Mouse (Mus musculus) left cerebral cortex, postnatal 25 days (tissue): Measurements from ENCODE around the gene Rab29. TPM values are rescaled to one million over a fixed set of nuclear protein-coding genes. Genes with fewer than 3 reads are reported as not detected.
A peak's percentile ranks its signal among the peaks of the same experiment; 100 is the strongest.
"Not testable (repeated sequence)": the region's sequence is repeated elsewhere in the genome, so short reads cannot be mapped to it uniquely, and the experiment has no call there.

ENCODE experiments used
- DNase-seq, 2 experiments: peaks; one replicate each; pipeline ENCODE4 v3.0.0; 2022; ENCODE audit warnings: low spot score in 2 of 2, mixed read lengths in 1 of 2
- intact Hi-C: fragments of 180-260 bp; cut with DNase I; formaldehyde crosslinking; loops from one replicate; pipeline ENCODE4 v1.15.1; 2025
- total RNA-seq, 2 experiments: library from RNA; stranded (reverse); gene quantifications; 2 replicates each; pipeline ENCODE4 v1.2.3; 2021

Gene Rab29
- total RNA-seq, 2 experiments from 2014 or later = 5.1 to 7.6 TPM

DNA sequence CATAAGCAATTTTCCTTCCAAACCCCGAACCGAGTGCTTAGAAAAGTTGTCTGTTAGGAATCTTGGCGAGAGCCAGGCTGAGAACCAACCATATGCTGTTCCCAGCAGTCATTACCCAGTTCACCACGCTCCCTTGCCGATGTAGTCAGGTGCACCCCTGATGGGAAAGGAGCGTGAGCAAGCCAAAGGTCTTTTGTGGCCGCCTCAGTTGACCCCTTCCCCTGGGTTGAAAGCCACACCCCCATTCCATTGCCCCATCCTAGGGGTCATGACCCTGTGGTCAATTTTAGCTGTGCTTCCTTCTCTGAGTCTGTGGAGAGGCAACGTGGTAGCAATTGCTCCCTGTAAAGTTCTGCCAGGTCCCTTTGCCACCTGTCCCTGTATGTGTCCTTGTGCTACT is 22.1 kb upstream of the Rab29 start:
- no peak for DNase-seq
- intact Hi-C loops = no loop called here

DNA sequence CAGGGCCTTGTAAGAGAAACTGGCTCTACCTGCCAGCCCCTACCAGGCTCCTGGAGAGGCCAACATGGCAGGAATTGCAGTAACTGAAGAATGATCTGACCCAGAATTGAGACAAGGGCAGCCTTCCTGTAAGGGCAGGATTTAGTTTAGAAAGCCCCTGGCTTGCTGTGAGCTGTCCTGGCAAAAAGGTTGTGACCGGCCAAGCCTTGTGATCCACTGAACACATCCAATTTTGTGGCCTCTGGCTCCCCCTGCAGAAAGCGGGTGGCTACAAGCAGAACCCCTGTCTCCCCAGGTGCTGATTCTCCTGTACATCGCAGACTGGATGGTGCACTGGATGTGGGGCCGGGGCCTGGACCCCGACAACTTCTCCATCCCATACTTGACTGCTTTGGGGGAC is 20.8 kb upstream of the Rab29 start:
- peak; percentile 40 to 63 for DNase-seq
- intact Hi-C loops = loop anchor here (2.0 kb wide), 1 partner anchor 133 kb away; no protein-coding TSS in a partner anchor

DNA sequence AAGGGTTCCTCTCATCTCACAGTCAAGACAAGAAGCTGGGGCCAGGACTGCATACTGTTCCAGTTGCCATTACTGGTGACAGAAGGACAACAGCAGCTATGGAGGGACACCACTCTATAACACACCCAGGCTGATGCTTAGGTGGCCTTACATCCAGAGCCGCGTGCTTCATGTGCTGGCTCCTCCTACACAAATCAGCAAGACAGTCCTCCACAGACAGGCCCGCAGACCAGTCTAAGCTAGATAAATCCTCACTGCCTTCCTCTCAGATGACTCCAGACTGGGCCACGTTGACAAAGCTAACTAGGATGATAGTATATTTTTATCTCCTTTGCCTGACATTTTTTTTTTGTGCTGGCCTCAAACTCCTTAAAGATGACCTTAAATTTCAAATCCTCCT is 5.2 kb upstream of the Rab29 start:
- DNase-seq = no peak
- intact Hi-C loops = no loop called here

DNA sequence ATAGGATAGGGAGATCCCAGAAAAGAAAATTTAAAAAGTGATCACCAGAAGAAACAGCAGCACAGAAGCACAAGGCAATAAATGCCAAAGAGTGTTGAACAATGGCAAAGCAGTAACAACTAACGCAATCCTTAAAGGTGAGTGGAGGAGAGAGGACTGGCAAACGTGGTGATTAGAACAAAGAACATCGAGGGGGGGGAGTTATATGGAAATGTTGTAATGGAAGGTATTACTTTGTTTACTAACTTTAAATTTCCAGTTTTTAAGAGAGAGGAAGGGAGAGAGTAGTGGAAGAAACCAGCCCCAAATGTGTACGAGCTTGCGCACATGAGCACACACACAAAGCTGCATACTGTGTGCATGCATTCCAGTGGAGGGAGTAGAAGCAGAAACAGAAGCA is 1.4 kb upstream of the Rab29 start:
- intact Hi-C loops = no loop called here
- DNase-seq = no peak

DNA sequence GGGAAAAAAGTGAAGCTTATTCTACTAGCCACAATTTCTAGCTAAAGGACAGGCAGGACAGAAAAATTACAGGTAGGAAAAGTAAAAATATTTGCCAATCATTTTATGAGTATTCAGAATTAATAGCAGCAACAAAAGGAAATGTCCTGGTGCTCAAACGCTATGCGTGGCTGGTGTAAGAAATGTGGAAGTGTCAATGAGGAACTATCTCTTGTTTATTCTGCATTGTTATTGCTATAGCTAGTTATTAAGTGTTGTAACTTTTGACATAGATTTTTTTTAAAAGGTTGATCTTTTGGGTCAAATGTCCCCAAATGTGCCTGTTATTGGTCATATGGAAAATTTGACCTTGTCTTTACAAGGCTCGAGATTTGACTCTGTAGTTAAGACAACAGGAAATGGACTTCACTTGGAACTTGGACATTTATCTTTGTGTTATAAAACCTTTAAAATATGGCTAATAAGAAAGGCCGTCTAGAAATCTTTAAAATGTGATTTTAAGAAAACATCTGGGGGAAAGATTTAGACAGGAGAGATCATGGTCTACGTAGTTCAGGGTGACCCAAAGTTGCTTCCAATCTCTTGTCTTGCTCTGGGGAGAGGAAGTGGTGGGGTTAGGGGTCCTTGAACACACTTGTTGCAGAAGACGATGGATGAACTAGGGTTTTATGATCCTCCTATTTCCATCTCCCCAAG is 572 bp upstream of the Rab29 start:
- intact Hi-C loops = no loop called here
- no peak for DNase-seq

DNA sequence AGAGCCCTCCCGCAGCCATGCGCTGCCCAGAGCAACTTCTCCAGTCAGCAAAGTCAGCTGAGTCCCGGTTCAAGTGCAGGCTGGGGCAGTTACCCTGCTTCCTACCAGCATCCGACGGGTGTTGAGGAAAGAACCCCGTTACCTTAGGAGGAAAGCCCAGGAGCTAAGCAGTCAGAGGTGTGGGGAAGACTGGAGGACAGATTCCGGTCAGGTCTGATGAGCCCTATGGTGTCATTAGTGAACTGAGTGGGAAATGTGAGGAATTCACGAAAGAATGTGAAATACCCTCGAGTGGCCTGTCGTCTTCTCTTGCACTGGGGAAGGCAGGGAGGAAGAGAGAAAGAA is 894 bp downstream of the Rab29 start:
- intact Hi-C loops = no loop called here
- DNase-seq = no peak

DNA sequence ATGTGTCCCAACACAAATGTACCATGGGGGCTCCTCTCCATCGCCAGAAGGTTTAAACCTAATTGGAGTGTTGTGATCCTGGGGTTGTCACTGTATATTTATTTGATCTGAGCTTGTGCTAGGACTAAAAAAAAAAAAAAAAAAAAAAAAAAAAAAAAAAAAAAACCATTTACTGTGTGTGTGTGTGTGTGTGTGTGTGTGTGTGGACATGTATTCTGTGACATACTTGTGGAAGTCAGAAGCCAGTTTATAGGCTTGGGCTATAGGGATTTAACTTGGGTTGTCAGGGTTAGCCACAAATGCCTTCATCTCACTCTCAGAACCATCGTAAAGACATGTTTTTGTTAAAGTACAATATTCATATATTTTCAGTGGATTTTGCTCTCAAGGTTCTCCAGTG is 2.5 kb downstream of the Rab29 start:
- no peak for DNase-seq
- intact Hi-C loops = no loop called here

DNA sequence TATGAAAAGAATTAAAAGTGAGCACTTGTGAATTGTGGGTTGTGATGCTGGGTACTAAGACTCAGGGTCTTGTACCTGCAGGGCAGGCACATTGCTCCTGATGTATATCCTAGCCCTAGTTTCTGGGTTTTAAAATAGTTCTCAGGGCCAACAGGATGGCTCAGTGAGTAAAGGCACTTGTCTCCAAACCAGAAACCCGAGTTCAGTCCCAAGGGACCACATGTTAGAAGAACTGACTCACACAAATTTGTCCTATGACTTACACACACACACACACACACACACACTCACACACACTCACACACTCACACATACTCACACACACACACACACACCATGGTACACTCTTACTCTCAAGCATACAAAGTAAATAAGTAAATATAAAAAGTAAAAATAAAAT is 5.8 kb downstream of the Rab29 start:
- DNase-seq = no peak
- intact Hi-C loops = no loop called here

DNA sequence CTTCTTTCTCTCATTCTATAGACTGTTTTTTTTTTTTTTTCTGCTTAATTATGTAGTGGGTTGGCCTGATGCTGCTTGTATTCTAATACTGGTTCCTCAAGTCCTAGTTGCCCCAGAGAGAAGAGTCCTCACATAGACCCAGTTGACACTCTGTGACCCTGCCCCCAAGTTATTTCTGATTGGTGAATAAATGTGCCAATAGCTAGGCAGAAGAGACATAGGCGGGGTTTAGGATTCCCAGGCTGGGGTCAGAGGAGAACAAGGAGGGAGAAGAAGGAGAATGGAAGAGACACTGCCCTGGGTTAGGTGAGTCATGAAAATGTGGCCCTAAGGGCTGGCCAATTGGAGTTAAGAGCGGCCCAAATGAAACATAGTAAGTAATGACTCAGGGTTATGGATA is 12.8 kb downstream of the Rab29 start:
- DNase-seq = no peak
- intact Hi-C loops = no loop called here

DNA sequence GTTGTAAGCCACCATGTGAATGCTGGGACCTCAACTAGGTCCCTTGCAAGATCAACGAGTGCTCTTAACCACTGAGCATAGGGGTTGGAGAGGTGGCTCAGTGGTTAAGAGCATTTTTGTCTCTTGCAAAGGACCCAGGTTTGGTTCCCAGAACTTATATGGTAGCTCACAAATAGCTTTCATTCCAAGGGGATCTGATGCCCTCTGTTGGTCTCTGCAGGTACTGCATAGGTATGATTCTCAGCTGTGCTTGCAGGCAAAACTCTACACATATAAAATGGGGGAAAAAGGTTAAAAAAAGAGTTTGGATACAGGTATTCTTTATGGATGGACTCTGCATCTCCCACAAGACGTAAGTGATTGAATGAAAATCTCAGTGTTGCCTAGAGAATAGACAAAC is 15.8 kb downstream of the Rab29 start:
- intact Hi-C loops = no loop called here
- no peak for DNase-seq

DNA sequence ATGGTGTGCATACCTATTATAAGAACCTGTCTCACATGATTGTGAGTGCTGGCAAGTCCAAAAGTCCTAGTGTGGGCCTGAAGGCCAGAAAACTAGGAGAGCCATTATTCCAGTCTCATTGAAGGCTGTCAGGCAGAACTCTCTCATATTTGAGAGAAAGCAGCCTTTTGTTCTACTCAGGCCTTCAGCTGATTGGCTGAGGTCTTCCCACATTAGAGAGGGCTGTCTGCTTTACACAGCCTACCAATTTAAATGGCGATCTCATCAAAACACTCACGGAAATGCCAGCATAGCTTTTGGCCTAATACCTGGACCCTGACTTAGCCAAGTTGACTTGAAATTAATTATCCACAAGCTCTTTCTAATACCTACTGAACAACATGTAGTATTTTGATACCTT is 19.1 kb downstream of the Rab29 start:
- intact Hi-C loops = no loop called here

DNA sequence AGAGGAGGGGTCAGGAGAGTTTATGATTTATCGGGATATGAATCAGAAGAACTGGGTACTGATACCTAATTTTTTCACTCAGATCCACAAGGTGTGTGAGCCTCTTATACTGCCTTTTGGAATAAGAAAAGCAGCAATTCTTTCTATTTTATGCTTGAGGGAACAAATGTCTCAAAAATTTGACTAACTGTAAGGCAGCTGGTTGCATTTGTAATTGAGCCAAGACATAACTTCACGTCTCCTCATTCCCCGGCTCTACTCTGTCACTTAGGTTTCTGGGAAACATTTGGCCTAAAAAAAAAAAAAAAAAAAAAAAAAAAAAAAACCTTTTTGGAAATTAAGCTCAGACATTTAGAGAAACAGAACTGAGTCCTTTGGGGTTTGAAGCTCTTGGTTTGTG is 19.6 kb downstream of the Rab29 start:
- DNase-seq = peak in 1 of 2 experiments; percentile 58

More for the DNA sequence above, 19.1 kb downstream of the Rab29 start:
- peak in 1 of 2 experiments; percentile 5 for DNase-seq

DNA sequence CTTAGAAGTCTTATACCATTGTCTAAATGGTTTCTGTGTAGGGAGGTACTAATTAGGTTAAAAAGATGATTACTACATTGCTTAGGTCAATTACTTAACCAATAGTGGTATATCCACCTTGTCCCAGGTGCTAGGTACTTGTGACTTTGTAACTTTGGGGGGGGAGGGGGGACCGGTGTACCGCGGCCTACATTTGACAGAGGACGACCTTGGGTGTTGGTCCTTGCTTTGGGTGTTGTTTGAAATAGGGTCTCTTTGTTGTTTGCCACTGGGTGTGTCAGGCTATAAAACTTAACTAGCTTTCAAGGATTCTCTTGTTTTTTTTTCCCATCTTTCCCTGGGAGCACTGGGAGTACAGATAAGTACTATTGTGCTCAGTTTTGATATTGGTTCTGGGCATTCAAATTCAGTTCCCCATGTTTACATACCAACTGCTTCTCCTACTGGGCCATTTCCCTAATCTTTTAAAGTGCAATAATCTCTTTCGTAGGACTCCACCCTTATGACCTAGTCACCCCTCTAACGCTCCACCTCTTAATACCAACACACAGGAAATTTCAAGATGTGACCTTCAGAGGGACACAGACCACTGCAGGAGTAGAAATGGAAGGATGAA is 23.1 kb downstream of the Rab29 start:
- intact Hi-C loops = no loop called here
- no peak for DNase-seq

More for the DNA sequence above, 19.6 kb downstream of the Rab29 start:
- intact Hi-C loops = no loop called here

DNA sequence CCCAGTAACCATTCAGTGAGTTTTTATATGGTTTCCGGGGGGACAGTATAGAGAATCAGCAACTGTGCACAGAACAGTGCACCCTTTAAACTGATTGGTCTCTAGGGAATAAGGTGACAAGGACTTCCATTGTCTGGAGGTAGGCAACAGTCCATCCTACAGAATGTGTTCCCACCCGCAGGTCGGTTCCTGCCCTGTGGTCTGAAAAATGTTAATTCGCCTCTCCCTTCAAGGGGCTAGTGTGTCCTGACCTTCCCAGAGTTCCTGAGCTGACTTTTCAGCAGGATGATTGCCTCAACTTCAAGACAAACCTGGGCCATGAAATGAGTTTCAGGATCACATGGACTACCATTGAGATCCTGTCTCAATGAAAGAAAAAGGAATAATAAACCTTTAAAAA is 24.4 kb downstream of the Rab29 start:
- no peak for DNase-seq
- intact Hi-C loops = no loop called here

DNA sequence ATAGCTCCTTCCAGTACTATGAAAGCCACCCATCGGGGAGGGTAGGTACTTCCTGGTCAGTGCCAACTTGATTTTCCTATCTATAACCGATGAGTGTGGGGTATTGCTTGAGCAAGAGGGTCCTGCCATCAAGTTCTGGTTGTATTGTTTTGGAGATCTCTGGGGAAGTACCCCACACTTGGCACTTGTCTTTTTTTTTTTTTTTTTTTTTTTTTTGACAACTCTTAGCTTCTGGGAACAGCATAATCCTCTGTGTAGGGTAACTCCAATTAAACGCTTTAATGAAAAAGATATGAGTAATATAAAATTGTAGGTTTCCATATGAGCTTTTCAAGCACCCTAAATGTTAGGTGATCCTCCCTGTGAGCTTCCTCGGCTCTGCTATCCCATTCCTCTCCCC is 35.7 kb downstream of the Rab29 start:
- intact Hi-C loops = no loop called here
- no peak for DNase-seq

DNA sequence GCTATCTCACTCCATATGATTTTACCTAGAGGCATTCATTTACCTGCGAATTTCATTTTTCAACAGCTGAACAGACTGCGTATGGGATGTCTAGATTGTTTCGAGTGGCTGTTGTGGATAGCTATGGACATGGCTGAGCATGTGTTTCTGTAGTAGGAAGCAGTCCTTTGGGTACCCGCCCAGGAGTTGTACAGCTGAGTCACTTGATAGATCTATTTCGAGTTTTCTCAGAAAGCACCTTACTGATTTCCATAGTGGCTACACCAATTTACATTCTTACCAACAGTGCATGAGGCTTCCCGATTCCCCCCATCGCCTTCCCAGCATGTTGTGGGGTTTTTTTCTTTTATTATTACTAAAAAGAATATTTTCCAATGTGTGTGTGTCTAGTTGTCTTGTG is 36.2 kb downstream of the Rab29 start:
- DNase-seq = peak in 1 of 2 experiments; percentile 38
- intact Hi-C loops = no loop called here

DNA sequence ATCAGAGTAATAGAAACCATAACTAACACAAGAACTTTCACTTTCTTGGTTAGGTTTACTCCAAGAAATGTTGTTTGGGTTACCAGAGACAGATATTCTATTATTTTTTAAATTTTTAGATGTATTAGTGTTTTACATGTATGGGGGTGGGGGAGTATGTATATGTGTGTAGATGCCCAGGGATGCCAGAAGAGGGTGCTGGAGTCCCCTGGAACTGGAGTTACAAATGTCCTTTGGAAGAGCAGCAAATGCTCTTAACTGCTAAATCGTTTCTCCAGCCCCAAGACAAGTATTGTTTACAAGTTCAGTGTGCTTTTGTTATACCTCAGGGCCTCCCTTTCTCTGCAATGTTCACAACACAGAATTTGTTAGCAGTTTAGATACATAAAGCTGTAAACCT is 38.5 kb downstream of the Rab29 start:
- intact Hi-C loops = no loop called here
- peak in 1 of 2 experiments; percentile 4 for DNase-seq

DNA sequence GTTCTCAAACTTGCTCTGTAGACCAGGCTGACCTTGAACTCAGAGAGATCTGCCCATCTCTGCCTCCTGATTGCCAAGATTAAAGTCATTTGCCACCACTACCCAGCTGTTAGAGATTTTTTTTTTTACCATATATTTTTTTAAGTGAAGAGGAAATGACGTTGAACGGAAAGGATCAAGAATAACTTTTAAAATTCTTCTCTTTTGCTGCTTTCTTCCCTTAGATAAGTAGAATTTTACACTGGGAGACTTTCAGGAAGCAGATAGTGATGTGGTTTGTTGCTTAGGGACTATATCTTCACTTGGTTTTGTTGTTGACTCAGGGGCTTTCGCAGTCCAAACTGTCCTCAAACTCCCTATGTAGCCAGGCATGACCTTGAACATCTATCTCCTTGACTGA is 41.4 kb downstream of the Rab29 start:
- no peak for DNase-seq
- intact Hi-C loops = no loop called here

DNA sequence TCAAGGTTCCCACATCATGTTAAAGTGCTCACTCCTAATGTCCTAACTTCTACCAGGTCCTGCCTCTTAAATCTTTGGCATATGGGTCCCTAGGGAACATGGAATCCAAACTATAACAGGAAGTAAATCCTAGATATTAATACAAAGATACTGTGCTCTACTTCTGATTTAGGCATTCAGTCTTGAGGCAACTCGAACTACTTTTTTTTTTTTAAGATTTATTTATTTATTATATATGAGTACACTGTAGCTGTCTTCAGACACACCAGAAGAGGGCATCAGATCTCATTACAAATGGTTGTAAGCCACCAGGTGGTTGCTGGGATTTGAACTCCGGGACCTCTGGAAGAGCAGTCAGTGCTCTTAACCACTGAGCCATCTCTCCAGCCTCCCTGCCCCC is 42.2 kb downstream of the Rab29 start:
- DNase-seq, intact Hi-C loops: not testable (repeated sequence)

DNA sequence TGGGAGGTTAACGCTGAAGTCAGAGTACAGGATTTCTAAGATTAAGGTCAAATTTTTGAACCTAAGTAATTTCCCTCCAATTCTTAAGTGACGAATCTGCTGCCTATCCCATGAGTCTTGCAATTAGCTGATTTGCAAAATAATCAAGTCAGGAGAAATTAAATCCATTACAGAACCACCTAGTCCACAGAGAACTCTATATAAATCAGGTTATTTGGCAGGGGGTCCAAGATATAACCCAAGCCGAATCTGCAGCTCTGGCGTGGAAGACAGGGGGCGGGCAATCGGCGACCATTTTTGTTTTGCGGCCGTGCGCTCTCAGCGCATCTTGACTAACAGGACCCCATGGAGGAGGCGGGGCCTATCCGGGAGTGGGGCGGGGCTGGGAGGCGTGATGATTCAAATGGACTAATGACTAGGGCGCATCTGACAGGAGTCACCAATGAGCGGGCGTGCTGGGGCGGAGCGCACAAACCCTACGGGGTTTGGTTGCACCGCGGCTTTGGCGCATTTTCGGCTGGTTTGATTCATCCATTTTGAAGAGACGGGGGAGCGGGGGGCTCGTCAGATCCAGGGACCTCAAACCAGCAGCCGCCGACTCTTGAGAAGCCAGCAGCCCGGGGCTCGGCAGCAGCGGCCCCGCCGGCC is 43.1 kb downstream of the Rab29 start, which contains the start of gene Nucks1:
TSS of gene Nucks1 (plus strand) at position 534 of the 648 bp plus-strand sequence.
- DNase-seq = peak; percentile 98 to 100
- intact Hi-C loops = no loop called here
